Mouse (Mus musculus): Measurements from ENCODE around the gene Cop1. TPM values are rescaled to one million over a fixed set of nuclear protein-coding genes. Genes with fewer than 3 reads are reported as not detected.

Cop1 gene
- 334 TPM for polyA plus RNA-seq (2014; fragmentation: Illumina TruSeq; extraction: RNeasy Lipid Tissue Mini Kit (QIAGEN cat#74804); ENCODE audit: low read depth, low replicate concordance)

DNA sequence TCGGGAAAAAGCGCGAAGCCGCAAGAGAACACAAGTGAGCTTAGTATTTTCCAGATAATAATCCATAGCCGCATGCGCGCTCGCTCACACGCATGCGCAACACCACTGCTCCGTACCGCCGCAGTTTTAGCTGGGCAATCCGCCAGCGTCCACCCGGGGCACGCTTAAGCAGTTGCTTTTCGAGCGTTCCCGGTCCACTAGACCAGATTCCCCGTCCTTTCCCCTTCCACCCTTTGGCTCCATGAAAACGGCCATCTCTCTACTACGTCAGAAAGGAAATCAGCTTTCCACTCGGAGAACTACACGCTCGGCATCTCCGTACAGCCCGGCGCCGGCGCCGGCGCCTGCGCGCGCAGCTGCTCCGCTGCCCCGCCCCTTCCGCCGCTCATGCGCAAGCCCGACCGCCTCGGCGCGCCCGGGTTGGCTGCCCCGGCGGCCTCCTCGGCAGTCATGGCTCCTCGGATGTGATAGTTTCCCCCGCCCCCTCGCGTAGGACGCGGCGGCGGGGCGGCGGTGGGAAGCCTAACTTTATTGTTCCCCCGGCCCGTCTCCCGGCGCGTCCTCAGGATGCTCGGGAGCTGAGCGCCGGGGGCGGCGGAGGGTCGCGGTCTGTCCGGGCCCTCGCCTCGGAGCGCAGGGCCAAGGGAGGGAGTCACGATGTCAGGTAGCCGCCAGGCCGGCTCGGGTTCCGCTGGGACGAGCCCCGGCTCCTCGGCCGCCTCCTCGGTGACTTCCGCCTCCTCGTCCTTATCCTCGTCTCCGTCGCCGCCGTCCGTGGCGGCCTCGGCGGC lies at the start of gene Cop1:
TSS of gene Cop1 (plus strand) at position 540 of the 791 bp plus-strand sequence.

